Mouse (Mus musculus) right cerebral cortex, postnatal 4 days (tissue): Measurements from ENCODE around the gene Pigt.
A peak's percentile ranks its signal among the peaks of the same experiment; 100 is the strongest.

Source experiments
- DNase-seq: peaks from one replicate; pipeline ENCODE4 v3.0.0-alpha.2; 2022

The Pigt gene

GRCm38 (mm10) chr2:164496847-164497690 lies at the start of gene Pigt:
TSS of gene Pigt (plus strand) at chr2:164497520.
- peak; percentile 86 for DNase-seq

GRCm38 (mm10) chr2:164448140-164448539 lies 49.2 kb upstream of the Pigt start:
- no peak for DNase-seq

GRCm38 (mm10) chr2:164448921-164449320 lies 48.4 kb upstream of the Pigt start:
- no peak for DNase-seq

- DNase-seq = no peak
These were observed 47.8 kb upstream of the Pigt start for GRCm38 (mm10) chr2:164449341-164450042.

GRCm38 (mm10) chr2:164452000-164452676 lies 45.2 kb upstream of the Pigt start:
- no peak for DNase-seq

GRCm38 (mm10) chr2:164453047-164453757 lies 44.1 kb upstream of the Pigt start:
- DNase-seq = no peak

GRCm38 (mm10) chr2:164453887-164454500 lies 43.3 kb upstream of the Pigt start:
- DNase-seq = no peak

GRCm38 (mm10) chr2:164454846-164455245 lies 42.5 kb upstream of the Pigt start:
- no peak for DNase-seq

- no peak for DNase-seq
These were observed 41.7 kb upstream of the Pigt start for GRCm38 (mm10) chr2:164455421-164456190.

GRCm38 (mm10) chr2:164456413-164456812 lies 40.9 kb upstream of the Pigt start:
- no peak for DNase-seq

GRCm38 (mm10) chr2:164456864-164457300 lies 40.4 kb upstream of the Pigt start, which contains the start of gene Sys1:
TSS of gene Sys1 (plus strand) at chr2:164456964.
- DNase-seq = peak; percentile 14

- DNase-seq = no peak
These were observed 39.4 kb upstream of the Pigt start for GRCm38 (mm10) chr2:164457942-164458341.

- DNase-seq = no peak
These were observed 38.8 kb upstream of the Pigt start for GRCm38 (mm10) chr2:164458535-164458934.

- DNase-seq = peak; percentile 91
These were observed 36.4 kb upstream of the Pigt start, which contains the start of gene Gm20458 for GRCm38 (mm10) chr2:164460745-164461551. TSS of gene Gm20458 (plus strand) at chr2:164460967.

- no peak for DNase-seq
These were observed 32.2 kb upstream of the Pigt start for GRCm38 (mm10) chr2:164465161-164465560.

- no peak for DNase-seq
These were observed 30.5 kb upstream of the Pigt start for GRCm38 (mm10) chr2:164466787-164467186.

GRCm38 (mm10) chr2:164470254-164470653 lies 27.1 kb upstream of the Pigt start:
- peak; percentile 36 for DNase-seq

- no peak for DNase-seq
These were observed 23.7 kb upstream of the Pigt start, which contains the start of gene Trp53tg5 for GRCm38 (mm10) chr2:164473624-164474023. TSS of gene Trp53tg5 (minus strand) at chr2:164473724.

GRCm38 (mm10) chr2:164485681-164486257 lies 11.6 kb upstream of the Pigt start, which contains the start of gene Dbndd2:
TSS of gene Dbndd2 (plus strand) at chr2:164486106.
- peak; percentile 52 for DNase-seq
